Mouse (Mus musculus) testis, adult 2 months (tissue): ENCODE results near the gene Mast4.

Source experiments
- CTCF ChIP-seq: fragments of 200-500 bp; IDR thresholded peaks from 2 replicates; pipeline ENCODE4 v1.5.1; 2012; ENCODE audit warnings: low read depth, mild to moderate bottlenecking, inconsistent platforms, low read length, moderate library complexity; ENCODE audit not compliant: control insufficient read depth, insufficient read depth, insufficient replicate concordance
- POLR2A ChIP-seq: fragments of 200-500 bp; IDR thresholded peaks from 2 replicates; pipeline ENCODE4 v1.6.1; 2012; ENCODE audit warnings: low read depth, mild to moderate bottlenecking, inconsistent platforms, low read length, moderate library complexity; ENCODE audit not compliant: control insufficient read depth

GRCm38 (mm10) chr13:102805190-102805589 lies 529.1 kb downstream of the Mast4 start:
- no peak for TF ChIP-seq CTCF
- no peak for TF ChIP-seq POLR2A
